Mouse (Mus musculus) liver, adult 2 months (tissue): ENCODE results near the gene Mmd. TPM values are rescaled to one million over a fixed set of nuclear protein-coding genes. Genes with fewer than 3 reads are reported as not detected.
A peak's percentile ranks its signal among the peaks of the same experiment; 100 is the strongest.

Experiments used
- DNase-seq: peaks from one replicate; pipeline ENCODE4 v3.0.0-alpha.2; 2011; ENCODE audit warnings: low read depth, low spot score; ENCODE audit errors: extremely low read depth
- H3K27ac ChIP-seq: fragments of 200-500 bp; replicated peaks from 2 replicates; pipeline ENCODE4 v1.5.1; 2012; ENCODE audit warnings: low read depth, mild to moderate bottlenecking, control low read depth, inconsistent platforms, low read length; ENCODE audit not compliant: insufficient read depth
- H3K27me3 ChIP-seq: fragments of 200-500 bp; 2 replicates; pipeline ENCODE4 v1.6.1; 2012; ENCODE audit warnings: mild to moderate bottlenecking, moderate library complexity, low read length, inconsistent platforms; ENCODE audit not compliant: control insufficient read depth, insufficient read depth
- H3K36me3 ChIP-seq: fragments of 200-500 bp; 2 replicates; pipeline ENCODE4 v1.6.1; 2012; ENCODE audit warnings: low read length, inconsistent platforms; ENCODE audit not compliant: control insufficient read depth, insufficient read depth
- H3K4me1 ChIP-seq: fragments of 200-500 bp; 2 replicates; pipeline ENCODE4 v1.6.1; 2011; ENCODE audit warnings: low read length; ENCODE audit not compliant: control insufficient read depth, insufficient read depth
- H3K4me3 ChIP-seq: fragments of 200-500 bp; 2 replicates; pipeline ENCODE4 v1.5.1; 2011; ENCODE audit warnings: low read depth, mild to moderate bottlenecking, control low read depth, low read length, moderate library complexity; ENCODE audit not compliant: insufficient read depth
- H3K79me2 ChIP-seq: fragments of 200-500 bp; 2 replicates; pipeline ENCODE4 v1.6.1; 2012; ENCODE audit warnings: inconsistent platforms, mild to moderate bottlenecking, low read length, moderate library complexity; ENCODE audit not compliant: control insufficient read depth, insufficient read depth
- H3K9ac ChIP-seq: fragments of 200-500 bp; 2 replicates; pipeline ENCODE4 v1.6.1; 2012; ENCODE audit warnings: low read depth, mild to moderate bottlenecking, control low read depth, inconsistent platforms, low read length
- CTCF ChIP-seq: fragments of 200-500 bp; IDR thresholded peaks from 2 replicates; pipeline ENCODE4 v1.5.1; 2011; ENCODE audit warnings: low read depth, low read length, control low read depth
- POLR2A ChIP-seq: fragments of 200-500 bp; IDR thresholded peaks from 2 replicates; pipeline ENCODE4 v1.6.1; 2011; ENCODE audit warnings: low read length, control low read depth; ENCODE audit not compliant: insufficient read depth; ENCODE audit errors: extremely low read depth
- WGBS: fragments of 180-500 bp; shearing (Covaris S2); methylation state at CpG from one replicate; pipeline ENCODE4 v1.1.7; 2018; 5-methylcytosine and 5-hydroxymethylcytosine counted together
- polyA plus RNA-seq: library from polyadenylated mRNA; depleted of rRNA; stranded (reverse); fragments of >200 nt; gene quantifications from 2 replicates; pipeline ENCODE4 v1.2.3, GENCODE M21; 2012; rRNA removed
- total RNA-seq: library from RNA; depleted of rRNA; stranded (reverse); fragments of >200 nt; gene quantifications from 2 replicates; pipeline ENCODE4 v1.2.3, GENCODE M21; 2014; rRNA removed

Gene Mmd
- total RNA-seq, result 98.6 and 124 TPM in 2 replicates
- 60.3 and 86.5 TPM in 2 replicates for polyA plus RNA-seq

GRCm38 (mm10) chr11:90249025-90249650 lies at the start of gene Mmd:
Gene Mmd (plus strand): TSS chr11:90249456.
- H3K79me2 ChIP-seq, result peaks cover 19% of the 10 kb centered on the region; the same call in 1 of the 2 replicates
- no peaks in the 10 kb centered on the region for H3K36me3 ChIP-seq
- H3K4me3 ChIP-seq, result peak within 1 kb of the TSS; percentile 86
- H3K27ac ChIP-seq, result peak within 1 kb of the TSS; percentile 81
- no peak for TF ChIP-seq CTCF
- TF ChIP-seq POLR2A, result peak; percentile 94
- H3K4me1 ChIP-seq, result peaks cover 10% of the 10 kb centered on the region; the same call in 1 of the 2 replicates
- no peaks in the 10 kb centered on the region for H3K27me3 ChIP-seq
- peak; percentile 93 for DNase-seq
- WGBS, result 1% methylated on average over 46 of the region's 51 CpGs
- peak within 1 kb of the TSS; percentile 93 for H3K9ac ChIP-seq

GRCm38 (mm10) chr11:90200826-90201225 lies 48.4 kb upstream of the Mmd start:
- H3K27me3 ChIP-seq, result no peaks in the 10 kb centered on the region
- no peak for DNase-seq

GRCm38 (mm10) chr11:90214246-90214645 lies 35.0 kb upstream of the Mmd start:
- WGBS, result 84% methylated on average over 7 of the region's 7 CpGs
- H3K4me3 ChIP-seq, result no peak overlapping the region
- H3K27ac ChIP-seq, result no peak overlapping the region
- TF ChIP-seq POLR2A (no peak), CTCF (no peak)
- DNase-seq, result no peak
- H3K4me1 ChIP-seq, result no peaks in the 10 kb centered on the region
- no peaks in the 10 kb centered on the region for H3K27me3 ChIP-seq
- no peaks in the 10 kb centered on the region for H3K79me2 ChIP-seq
- no peak overlapping the region for H3K9ac ChIP-seq
- H3K36me3 ChIP-seq, result no peaks in the 10 kb centered on the region

More at GRCm38 (mm10) chr11:90200826-90201225, 48.4 kb upstream of the Mmd start:
- 89% methylated on average over 2 of the region's 2 CpGs for WGBS
- TF ChIP-seq CTCF (no peak), POLR2A (no peak)
- Histone ChIP-seq H3K36me3 (no peaks in the 10 kb centered on the region), H3K4me3 (no peak overlapping the region), H3K4me1 (peaks cover 6% of the 10 kb centered on the region; the same call in 1 of the 2 replicates), H3K79me2 (no peaks in the 10 kb centered on the region), H3K9ac (no peak overlapping the region), H3K27ac (no peak overlapping the region)

- WGBS, result 81% methylated on average over 6 of the region's 6 CpGs
- H3K4me1 ChIP-seq, result no peaks in the 10 kb centered on the region
- H3K27ac ChIP-seq, result no peak overlapping the region
- TF ChIP-seq CTCF (no peak), POLR2A (no peak)
- H3K9ac ChIP-seq, result no peak overlapping the region
- no peaks in the 10 kb centered on the region for H3K36me3 ChIP-seq
- no peak overlapping the region for H3K4me3 ChIP-seq
- no peak for DNase-seq
- no peaks in the 10 kb centered on the region for H3K27me3 ChIP-seq
- no peaks in the 10 kb centered on the region for H3K79me2 ChIP-seq
These were observed 29.1 kb upstream of the Mmd start for GRCm38 (mm10) chr11:90220022-90220645.

- H3K27ac ChIP-seq, result no peak overlapping the region
- H3K4me3 ChIP-seq, result no peak overlapping the region
- DNase-seq, result no peak
- no peaks in the 10 kb centered on the region for H3K36me3 ChIP-seq
- H3K9ac ChIP-seq, result no peak overlapping the region
- H3K79me2 ChIP-seq, result no peaks in the 10 kb centered on the region
- H3K27me3 ChIP-seq, result no peaks in the 10 kb centered on the region
- 62% methylated on average over 2 of the region's 2 CpGs for WGBS
- H3K4me1 ChIP-seq, result no peaks in the 10 kb centered on the region
- TF ChIP-seq CTCF (no peak), POLR2A (no peak)
These were observed 28.5 kb upstream of the Mmd start for GRCm38 (mm10) chr11:90220750-90221149.

GRCm38 (mm10) chr11:90224914-90225470 lies 24.3 kb upstream of the Mmd start:
- DNase-seq, result peak; percentile 36
- Histone ChIP-seq H3K27ac (no peak overlapping the region; the same call in 1 of the 2 replicates), H3K4me3 (no peak overlapping the region), H3K9ac (no peak overlapping the region), H3K36me3 (no peaks in the 10 kb centered on the region), H3K4me1 (no peaks in the 10 kb centered on the region; the same call in 1 of the 2 replicates), H3K27me3 (no peaks in the 10 kb centered on the region), H3K79me2 (no peaks in the 10 kb centered on the region)
- no peak for TF ChIP-seq POLR2A
- no peak for TF ChIP-seq CTCF
- WGBS, result 55% methylated on average over 11 of the region's 11 CpGs
